Mouse (Mus musculus) hindbrain, embryonic 14.5 days (tissue): ENCODE data around the gene Btbd35f29. TPM values are rescaled to one million over a fixed set of nuclear protein-coding genes. Genes with fewer than 3 reads are reported as not detected.
"Not testable (repeated sequence)": the region's sequence is repeated elsewhere in the genome, so short reads cannot be mapped to it uniquely, and the experiment has no call there.

Source experiments
- ATAC-seq: fragments of 200-750 bp; cut with Nextera tagmentation; 2 replicates; pipeline ENCODE4 v1.8.0; 2017; ENCODE audit warnings: moderate number of reproducible peaks, mild to moderate bottlenecking, moderate TSS enrichment, moderate library complexity; ENCODE audit not compliant: low FRiP score
- DNase-seq: peaks from one replicate; pipeline ENCODE4 v3.0.0-alpha.2; 2015; ENCODE audit warnings: low spot score
- H3K27ac ChIP-seq: fragments of 300-500 bp; sonication (generic); 2 replicates; pipeline ENCODE4 v1.5.1; 2014; ENCODE audit warnings: mild to moderate bottlenecking, moderate library complexity
- H3K27me3 ChIP-seq: fragments of 300-500 bp; sonication (generic); 2 replicates; pipeline ENCODE4 v1.6.1; 2014; ENCODE audit warnings: mild to moderate bottlenecking, low read length, mixed read lengths; ENCODE audit not compliant: control insufficient read depth, insufficient read depth
- H3K36me3 ChIP-seq: fragments of 300-500 bp; sonication (generic); replicated peaks from 2 replicates; pipeline ENCODE4 v1.6.1; 2014; ENCODE audit not compliant: control insufficient read depth, insufficient read depth
- H3K4me1 ChIP-seq: fragments of 300-500 bp; sonication (generic); replicated peaks from 2 replicates; pipeline ENCODE4 v1.6.1; 2014; ENCODE audit warnings: antibody characterized with exemption, low read length, mixed read lengths; ENCODE audit not compliant: control insufficient read depth, insufficient read depth
- H3K4me2 ChIP-seq: fragments of 300-500 bp; sonication (generic); replicated peaks from 2 replicates; pipeline ENCODE4 v1.6.1; 2014; ENCODE audit warnings: mild to moderate bottlenecking, moderate library complexity
- H3K4me3 ChIP-seq: fragments of 300-500 bp; sonication (generic); replicated peaks from 2 replicates; pipeline ENCODE4 v1.5.1; 2014; ENCODE audit warnings: mild to moderate bottlenecking, low read length
- H3K9ac ChIP-seq: fragments of 300-500 bp; sonication (generic); 2 replicates; pipeline ENCODE4 v1.6.1; 2014
- H3K9me3 ChIP-seq: fragments of 300-500 bp; sonication (generic); 2 replicates; pipeline ENCODE4 v1.6.1; 2016; ENCODE audit warnings: low read length; ENCODE audit not compliant: control insufficient read depth
- WGBS: fragments of 180-500 bp; shearing (Covaris S2); extraction: QIAGEN DNeasy Blood & Tissue Kit; methylation state at CpG from one replicate; pipeline ENCODE4 v1.1.7; 2014; 5-methylcytosine and 5-hydroxymethylcytosine counted together
- polyA plus RNA-seq: library from polyadenylated mRNA; unstranded; fragments of >200 nt; fragmentation: Nextera tagmentation; extraction: Ambion mirVana; gene quantifications from 2 replicates; pipeline ENCODE4 v1.2.1, GENCODE M21; 2014

The Btbd35f29 gene
- polyA plus RNA-seq: not detected in 2 replicates

DNA sequence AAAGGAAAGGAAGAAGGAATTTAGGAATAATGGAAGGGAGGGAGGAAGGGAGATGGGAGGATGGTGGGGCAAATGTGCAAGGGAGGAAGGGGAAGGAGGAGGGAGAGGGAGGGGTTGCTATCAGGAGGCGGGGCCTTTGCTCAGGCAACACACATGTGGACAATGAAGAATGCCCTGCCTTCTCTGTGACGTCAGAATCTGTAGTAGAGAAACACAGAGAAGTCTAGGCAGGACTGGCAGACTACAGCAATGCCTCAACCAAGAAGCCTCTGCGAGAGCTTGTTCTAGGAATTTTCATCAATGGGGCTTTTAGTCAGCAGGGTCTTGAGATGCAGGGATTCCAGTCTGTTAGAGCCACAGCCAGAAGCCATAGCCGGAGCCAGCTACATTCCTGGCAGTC lies at the start of gene Btbd35f29:
Btbd35f29 (plus strand) TSS at position 301 of the 400 bp plus-strand sequence.
- not testable (repeated sequence) for H3K9ac ChIP-seq, H3K4me3 ChIP-seq, H3K4me2 ChIP-seq, H3K9me3 ChIP-seq, ATAC-seq, DNase-seq, H3K27me3 ChIP-seq, H3K36me3 ChIP-seq, H3K4me1 ChIP-seq, H3K27ac ChIP-seq
- WGBS: no CpG with 5 or more reads among the region's 4 CpGs

GRCm38 (mm10) chrX:31141416-31141815 lies 23.9 kb downstream of the Btbd35f29 start:
- not testable (repeated sequence) for H3K27me3 ChIP-seq, H3K27ac ChIP-seq, H3K4me2 ChIP-seq, H3K9ac ChIP-seq, DNase-seq, H3K4me1 ChIP-seq, ATAC-seq, H3K36me3 ChIP-seq, H3K4me3 ChIP-seq
- H3K9me3 ChIP-seq: peaks cover 13% of the 10 kb centered on the region
- WGBS: 73% methylated on average over 2 of the region's 2 CpGs

DNA sequence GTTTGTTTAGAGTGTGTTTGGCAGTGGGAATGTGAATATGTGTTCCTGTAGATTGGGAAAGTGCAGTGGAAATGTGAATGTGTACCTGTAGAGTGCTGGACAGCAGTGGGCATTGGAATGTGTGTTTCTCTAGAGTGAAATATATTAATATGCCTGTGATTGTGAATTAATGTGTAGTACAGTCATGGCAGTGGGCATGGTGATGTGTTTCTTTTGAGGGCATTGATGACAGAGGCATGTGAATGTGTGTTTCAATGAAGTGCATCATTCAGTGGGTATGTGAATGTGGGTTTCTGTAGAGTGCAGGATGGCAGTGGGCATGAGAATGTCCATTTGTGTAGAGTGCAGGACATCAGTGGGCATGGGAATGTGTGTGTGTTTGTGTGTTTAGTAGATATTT lies 27.7 kb downstream of the Btbd35f29 start:
- not testable (repeated sequence) for H3K27me3 ChIP-seq, H3K4me3 ChIP-seq, DNase-seq, H3K4me2 ChIP-seq, H3K27ac ChIP-seq, H3K36me3 ChIP-seq, ATAC-seq, H3K4me1 ChIP-seq, H3K9ac ChIP-seq
- peaks cover 15% of the 10 kb centered on the region for H3K9me3 ChIP-seq

GRCm38 (mm10) chrX:31145835-31146234 lies 28.4 kb downstream of the Btbd35f29 start:
- H3K4me3 ChIP-seq, H3K4me1 ChIP-seq, H3K27ac ChIP-seq, H3K9ac ChIP-seq, H3K27me3 ChIP-seq, H3K4me2 ChIP-seq, ATAC-seq, H3K36me3 ChIP-seq, DNase-seq: not testable (repeated sequence)
- 81% methylated on average over 1 of the region's 1 CpGs for WGBS
- H3K9me3 ChIP-seq: peaks cover 15% of the 10 kb centered on the region

- 82% methylated on average over 2 of the region's 2 CpGs for WGBS
- not testable (repeated sequence) for H3K27ac ChIP-seq, H3K4me1 ChIP-seq, H3K4me3 ChIP-seq, DNase-seq, ATAC-seq, H3K36me3 ChIP-seq, H3K9ac ChIP-seq, H3K27me3 ChIP-seq, H3K4me2 ChIP-seq
- H3K9me3 ChIP-seq: peaks cover 34% of the 10 kb centered on the region
Observed at GRCm38 (mm10) chrX:31158534-31159085, 41.1 kb downstream of the Btbd35f29 start.

GRCm38 (mm10) chrX:31159450-31160322 lies 42.2 kb downstream of the Btbd35f29 start:
- not testable (repeated sequence) for H3K27me3 ChIP-seq, H3K9ac ChIP-seq, DNase-seq, H3K27ac ChIP-seq, ATAC-seq, H3K4me1 ChIP-seq, H3K4me3 ChIP-seq, H3K36me3 ChIP-seq, H3K4me2 ChIP-seq
- H3K9me3 ChIP-seq: peaks cover 34% of the 10 kb centered on the region
- WGBS: 69% methylated on average over 2 of the region's 2 CpGs

- not testable (repeated sequence) for H3K27ac ChIP-seq, H3K36me3 ChIP-seq, H3K4me1 ChIP-seq, H3K9ac ChIP-seq, H3K27me3 ChIP-seq, H3K4me3 ChIP-seq, H3K4me2 ChIP-seq, ATAC-seq, DNase-seq
- WGBS: 85% methylated on average over 4 of the region's 4 CpGs
- peaks cover 34% of the 10 kb centered on the region for H3K9me3 ChIP-seq
Observed at GRCm38 (mm10) chrX:31160554-31160953, 43.1 kb downstream of the Btbd35f29 start.

GRCm38 (mm10) chrX:31162638-31163037 lies 45.2 kb downstream of the Btbd35f29 start:
- not testable (repeated sequence) for ATAC-seq, H3K27ac ChIP-seq, H3K27me3 ChIP-seq, H3K9ac ChIP-seq, H3K4me1 ChIP-seq, H3K4me3 ChIP-seq, H3K36me3 ChIP-seq, DNase-seq, H3K4me2 ChIP-seq
- peaks cover 32% of the 10 kb centered on the region for H3K9me3 ChIP-seq
- 82% methylated on average over 3 of the region's 3 CpGs for WGBS

DNA sequence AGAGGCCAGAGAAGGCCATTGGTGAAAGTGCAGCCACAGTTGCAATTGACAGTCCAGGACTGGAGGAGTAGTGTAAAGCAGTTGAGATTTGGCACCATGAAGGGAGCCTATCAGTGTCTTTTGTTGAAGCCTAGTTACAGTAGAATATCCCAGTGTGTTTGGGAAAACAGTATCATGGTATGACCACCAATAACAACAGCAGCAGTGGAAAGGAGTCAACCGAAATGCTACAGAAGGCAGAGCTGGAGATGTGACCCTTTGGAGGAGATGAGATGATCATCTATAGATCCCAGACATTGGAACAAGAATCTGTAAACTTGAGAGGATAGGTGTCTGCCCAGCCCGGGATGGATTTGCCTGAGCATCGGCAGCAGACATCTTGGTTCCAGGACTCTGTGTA lies 47.7 kb downstream of the Btbd35f29 start:
- H3K4me2 ChIP-seq, H3K36me3 ChIP-seq, ATAC-seq, H3K9ac ChIP-seq, H3K4me3 ChIP-seq, H3K4me1 ChIP-seq, DNase-seq, H3K27ac ChIP-seq, H3K27me3 ChIP-seq: not testable (repeated sequence)
- peaks cover 25% of the 10 kb centered on the region for H3K9me3 ChIP-seq
- 92% methylated on average over 2 of the region's 3 CpGs for WGBS
